Comparison of ENCODE assay signal across 21 mouse cellular contexts in genomic region chr5:9744120-9744519, GRCm38 (mm10). TPM values are rescaled to one million over a fixed set of nuclear protein-coding genes. Genes with fewer than 3 reads are reported as not detected.
A peak's percentile ranks its signal among the peaks of the same experiment; 100 is the strongest.
DNase-seq lines count a peak whose midpoint lies in the region; ATAC-seq lines count a peak whose summit lies in the region.
"Had no signal": no experiment of that assay in that cellular context is flagged by ENCODE, and none has a peak within 500 bp of the region (broad histone marks: within the 10 kb centered on the region; RNA-seq: fewer than 3 reads in every experiment).

No protein-coding gene starts in this region.

- H3K4me1 ChIP-seq in heart, embryonic 10.5 days = no peaks in the 10 kb centered on the region
- no peaks in the 10 kb centered on the region for H3K4me1 ChIP-seq in heart, embryonic 12.5 days (replicated peaks)
- H3K4me1 ChIP-seq: embryonic facial prominence, embryonic 10.5 days; embryonic facial prominence, embryonic 12.5 days; forebrain, embryonic 13.5 days; forebrain, embryonic 15.5 days had no signal

- ATAC-seq in heart, embryonic 12.5 days (ENCODE audit: insufficient number of reproducible peaks, low FRiP score) = no peak
- ATAC-seq: forebrain, embryonic 13.5 days; forebrain, embryonic 15.5 days had no signal

- no peak overlapping the region for H3K4me2 ChIP-seq in heart, embryonic 12.5 days
- H3K4me2 ChIP-seq: embryonic facial prominence, embryonic 12.5 days; forebrain, embryonic 13.5 days; forebrain, embryonic 15.5 days had no signal

- H3K27me3 ChIP-seq in heart, embryonic 10.5 days (ENCODE audit: insufficient read depth, poor library complexity, severe bottlenecking) = no peaks in the 10 kb centered on the region
- no peaks in the 10 kb centered on the region for H3K27me3 ChIP-seq in heart, embryonic 12.5 days (replicated peaks)
- H3K27me3 ChIP-seq: embryonic facial prominence, embryonic 12.5 days; forebrain, embryonic 13.5 days; forebrain, embryonic 15.5 days had no signal

- no peak overlapping the region for H3K27ac ChIP-seq in heart, embryonic 10.5 days
- H3K27ac ChIP-seq in heart, embryonic 12.5 days (ENCODE audit: poor library complexity, severe bottlenecking) = no peak overlapping the region
- H3K27ac ChIP-seq: embryonic facial prominence, embryonic 10.5 days; embryonic facial prominence, embryonic 12.5 days; forebrain, embryonic 13.5 days; forebrain, embryonic 15.5 days had no signal

- no peak overlapping the region for H3K4me3 ChIP-seq in heart, embryonic 10.5 days
- no peak overlapping the region for H3K4me3 ChIP-seq in heart, embryonic 12.5 days
- H3K4me3 ChIP-seq: embryonic facial prominence, embryonic 10.5 days; embryonic facial prominence, embryonic 12.5 days; forebrain, embryonic 13.5 days; forebrain, embryonic 15.5 days had no signal

- WGBS in heart, embryonic 10.5 days = 81% methylated on average over 5 of the region's 5 CpGs
- WGBS in heart, embryonic 12.5 days = 76% methylated on average over 5 of the region's 5 CpGs

- no peaks in the 10 kb centered on the region for H3K36me3 ChIP-seq in heart, embryonic 10.5 days
- no peaks in the 10 kb centered on the region for H3K36me3 ChIP-seq in heart, embryonic 12.5 days
- H3K36me3 ChIP-seq: embryonic facial prominence, embryonic 10.5 days; embryonic facial prominence, embryonic 12.5 days; forebrain, embryonic 15.5 days had no signal

- H3K9me3 ChIP-seq in heart, embryonic 10.5 days = no peaks in the 10 kb centered on the region
- H3K9me3 ChIP-seq in heart, embryonic 12.5 days (replicated peaks) = no peaks in the 10 kb centered on the region
- H3K9me3 ChIP-seq: embryonic facial prominence, embryonic 10.5 days; embryonic facial prominence, embryonic 12.5 days; forebrain, embryonic 13.5 days; forebrain, embryonic 15.5 days had no signal

- peak; percentile 51 to 57 for DNase-seq in heart, adult 18-20 months
- DNase-seq in heart, embryonic 10.5 days (ENCODE audit: low spot score) = no peak
- peak; percentile 17 for DNase-seq in heart, adult 8-10 months (ENCODE audit: low spot score)
- DNase-seq in heart, postnatal 4 days = peak; percentile 14
- no peak for DNase-seq in frontal cortex, adult 2 months (ENCODE audit: extremely low spot score in 1 of 2, low spot score in 1 of 2)
- DNase-seq: adrenal gland, adult 8-10 months; adrenal gland, postnatal 14 days; adrenal gland, postnatal 36 days; cerebellum, adult 11-12 months; cerebellum, adult 2 months; cerebellum, adult 9-10 months; cerebellum, postnatal 10 days; cerebellum, postnatal 25 days had no signal

- H3K9ac ChIP-seq in heart, embryonic 12.5 days = no peak overlapping the region
- H3K9ac ChIP-seq: embryonic facial prominence, embryonic 12.5 days; forebrain, embryonic 13.5 days; forebrain, embryonic 15.5 days had no signal

RNA-seq across cellular contexts. Expression of gene Grm3, which starts 19.1 kb away (rescaled TPM):
- total RNA-seq in heart, adult 18-20 months (2021) = under 1 TPM in 1 of 2 experiments, not detected in 1; 0.07 TPM
- polyA plus RNA-seq in heart, embryonic 10.5 days (2016; fragmentation: Nextera tagmentation; extraction: Ambion mirVana) = 0.13 TPM in 1 of 2 replicates, not detected in the other
- total RNA-seq in heart, adult 8-10 months (2022) = under 1 TPM in 1 of 4 experiments, not detected in 3; 0.09 TPM
- 0.18 and 0.33 TPM in 2 replicates for polyA plus RNA-seq in heart, embryonic 12.5 days (2016; fragmentation: Nextera tagmentation; extraction: Ambion mirVana)
- total RNA-seq in heart, postnatal 4 days (2021) = not detected
- 37.9 and 41.0 TPM in 2 replicates for polyA plus RNA-seq in frontal cortex, adult 2 months (2012; rRNA removed)
- total RNA-seq: ES-E14, MEL had no signal
- polyA plus RNA-seq: C2C12 had no signal

Comparison
In these comparisons a context has a peak if more than half of its experiments do, and no peak if none do; other contexts are left out.
1. DNase-seq: peak in heart, adult 18-20 months (2 of 2), heart, adult 8-10 months (single experiment) and heart, postnatal 4 days (single experiment); none in heart, embryonic 10.5 days (single experiment) and frontal cortex, adult 2 months (0 of 2).